In genomic region chrX:81070804-81071461, GRCm38 (mm10) we compare ENCODE assay signal across 8 mouse cellular contexts. TPM values are rescaled to one million over a fixed set of nuclear protein-coding genes. Genes with fewer than 3 reads are reported as not detected.
DNase-seq lines count a peak whose midpoint lies in the region; ATAC-seq and TF ChIP-seq lines count a peak whose summit lies in the region.

No protein-coding gene starts in this region.

- peak overlapping the region; percentile 45 for H3K4me2 ChIP-seq in neural tube, embryonic 11.5 days (ENCODE audit: low read depth)
- H3K4me2 ChIP-seq in hindbrain, postnatal 0 days (ENCODE audit: low read depth, low read length), result peak overlapping the region; percentile 54
- H3K4me2 ChIP-seq in stomach, postnatal 0 days (replicated peaks; ENCODE audit: low read depth), result peak overlapping the region; percentile 56

- peak overlapping the region; percentile 60 for H3K4me3 ChIP-seq in neural tube, embryonic 11.5 days (ENCODE audit: low read depth, low read length)
- H3K4me3 ChIP-seq in hindbrain, postnatal 0 days (ENCODE audit: low read length), result peak overlapping the region; percentile 62
- H3K4me3 ChIP-seq in stomach, postnatal 0 days (ENCODE audit: low read depth, low read length), result peak overlapping the region; percentile 54

- peak overlapping the region; percentile 82 for H3K27ac ChIP-seq in neural tube, embryonic 11.5 days (ENCODE audit: low read depth, low read length)
- H3K27ac ChIP-seq in hindbrain, postnatal 0 days, result peak overlapping the region; percentile 84
- peak overlapping the region; percentile 80 for H3K27ac ChIP-seq in stomach, postnatal 0 days (replicated peaks)

- peak overlapping the region; percentile 68 for H3K9ac ChIP-seq in neural tube, embryonic 11.5 days (ENCODE audit: low read length)
- peak overlapping the region; percentile 68 for H3K9ac ChIP-seq in hindbrain, postnatal 0 days (replicated peaks; ENCODE audit: low read length)
- peak overlapping the region; percentile 61 for H3K9ac ChIP-seq in stomach, postnatal 0 days (ENCODE audit: low read length)

- no peaks in the 10 kb centered on the region for H3K27me3 ChIP-seq in neural tube, embryonic 11.5 days (ENCODE audit: control insufficient read depth, insufficient read depth, low read length)
- no peaks in the 10 kb centered on the region for H3K27me3 ChIP-seq in hindbrain, postnatal 0 days (ENCODE audit: insufficient read depth, low read length)
- no peaks in the 10 kb centered on the region for H3K27me3 ChIP-seq in stomach, postnatal 0 days (ENCODE audit: control insufficient read depth, insufficient read depth, low read length)

- 10% methylated on average over 35 of the region's 45 CpGs for WGBS in neural tube, embryonic 11.5 days
- 24% methylated on average over 45 of the region's 45 CpGs for WGBS in hindbrain, postnatal 0 days
- WGBS in stomach, postnatal 0 days, result 8% methylated on average over 32 of the region's 45 CpGs

- no peaks in the 10 kb centered on the region for H3K9me3 ChIP-seq in neural tube, embryonic 11.5 days (ENCODE audit: control insufficient read depth, low read length)
- H3K9me3 ChIP-seq in hindbrain, postnatal 0 days (ENCODE audit: low read length), result no peaks in the 10 kb centered on the region
- no peaks in the 10 kb centered on the region for H3K9me3 ChIP-seq in stomach, postnatal 0 days (ENCODE audit: control insufficient read depth, low read length)

- no peak for TF ChIP-seq CTCF in hindbrain, postnatal 0 days (IDR thresholded peaks at IDR 0.05; ENCODE audit: low read depth)
- TF ChIP-seq CTCF in stomach, postnatal 0 days (IDR thresholded peaks at IDR 0.05; ENCODE audit: low read depth), result no peak

- H3K36me3 ChIP-seq in neural tube, embryonic 11.5 days (ENCODE audit: control insufficient read depth, insufficient read depth, low read length), result no peaks in the 10 kb centered on the region
- H3K36me3 ChIP-seq in hindbrain, postnatal 0 days (ENCODE audit: insufficient read depth, low read length), result no peaks in the 10 kb centered on the region
- H3K36me3 ChIP-seq in stomach, postnatal 0 days (ENCODE audit: control insufficient read depth, insufficient read depth, low read length), result no peaks in the 10 kb centered on the region

- no peak for DNase-seq in neural tube, embryonic 11.5 days (ENCODE audit: low spot score)
- DNase-seq in neural tube, embryonic 10.5 days (ENCODE audit: extremely low spot score, low spot score), result no peak
- peak; percentile 60 to 61 for DNase-seq in cerebellum, postnatal 10 days
- peak; percentile 9 to 10 for DNase-seq in frontal cortex, postnatal 36 days (ENCODE audit: low spot score in 2 of 2)
- DNase-seq in hindbrain, postnatal 0 days (ENCODE audit: low spot score), result peak; percentile 54
- DNase-seq in lung, postnatal 10 days, result peak; percentile 8
- peak; percentile 14 for DNase-seq in stomach, postnatal 0 days (ENCODE audit: low spot score)
- no peak for DNase-seq in urinary bladder, postnatal 10 days (ENCODE audit: low spot score)

- no peak for TF ChIP-seq EP300 in stomach, postnatal 0 days (optimal IDR thresholded peaks at IDR 0.05)

- H3K4me1 ChIP-seq in neural tube, embryonic 11.5 days (ENCODE audit: control insufficient read depth, insufficient read depth, low read length), result no peaks in the 10 kb centered on the region
- no peaks in the 10 kb centered on the region for H3K4me1 ChIP-seq in hindbrain, postnatal 0 days (ENCODE audit: insufficient read depth, low read length)
- no peaks in the 10 kb centered on the region for H3K4me1 ChIP-seq in stomach, postnatal 0 days (replicated peaks; ENCODE audit: control insufficient read depth, insufficient read depth)

- ATAC-seq in neural tube, embryonic 11.5 days (ENCODE audit: insufficient read depth, low FRiP score, low TSS enrichment), result no peak; the same call in none of the 2 replicates
- ATAC-seq in hindbrain, postnatal 0 days, result peak; percentile 39
- 0 out of 2 replicates have a peak, but pooled peaks have one; percentile 15 for ATAC-seq in stomach, postnatal 0 days (ENCODE audit: low FRiP score, low TSS enrichment)

RNA-seq across cellular contexts. Expression of gene Tmem47, which starts 0.4 kb away (rescaled TPM):
- polyA plus RNA-seq in neural tube, embryonic 11.5 days (2014; fragmentation: Nextera tagmentation; extraction: Ambion mirVana), result 64.7 and 72.5 TPM in 2 replicates
- 51.1 and 52.3 TPM in 2 replicates for total RNA-seq in hindbrain, postnatal 0 days (2014; rRNA removed)
- 14.8 and 18.4 TPM in 2 replicates for polyA plus RNA-seq in hindbrain, postnatal 0 days (2015; fragmentation: Nextera tagmentation; extraction: Ambion mirVana)
- 6.4 and 7.3 TPM in 2 replicates for polyA plus RNA-seq in stomach, postnatal 0 days (2015; fragmentation: Nextera tagmentation; extraction: Ambion mirVana)

Comparison
In these comparisons a context has a peak if more than half of its experiments do, and no peak if none do; other contexts are left out.
1. DNase-seq: peak in cerebellum, postnatal 10 days (2 of 2), frontal cortex, postnatal 36 days (2 of 2), hindbrain, postnatal 0 days (single experiment), lung, postnatal 10 days (single experiment) and stomach, postnatal 0 days (single experiment); none in neural tube, embryonic 11.5 days (single experiment), neural tube, embryonic 10.5 days (single experiment) and urinary bladder, postnatal 10 days (single experiment).
2. Peak in every context shown above with its lines, with median percentiles within 50 percentile points of each other: H3K27ac ChIP-seq, H3K4me2 ChIP-seq, H3K4me3 ChIP-seq and H3K9ac ChIP-seq.